Mouse (Mus musculus): ENCODE data around the gene Arhgap33. TPM values are rescaled to one million over a fixed set of nuclear protein-coding genes. Genes with fewer than 3 reads are reported as not detected.

Gene Arhgap33
- polyA plus RNA-seq, 1 experiment from 2014 or later: 11.5 TPM

DNA sequence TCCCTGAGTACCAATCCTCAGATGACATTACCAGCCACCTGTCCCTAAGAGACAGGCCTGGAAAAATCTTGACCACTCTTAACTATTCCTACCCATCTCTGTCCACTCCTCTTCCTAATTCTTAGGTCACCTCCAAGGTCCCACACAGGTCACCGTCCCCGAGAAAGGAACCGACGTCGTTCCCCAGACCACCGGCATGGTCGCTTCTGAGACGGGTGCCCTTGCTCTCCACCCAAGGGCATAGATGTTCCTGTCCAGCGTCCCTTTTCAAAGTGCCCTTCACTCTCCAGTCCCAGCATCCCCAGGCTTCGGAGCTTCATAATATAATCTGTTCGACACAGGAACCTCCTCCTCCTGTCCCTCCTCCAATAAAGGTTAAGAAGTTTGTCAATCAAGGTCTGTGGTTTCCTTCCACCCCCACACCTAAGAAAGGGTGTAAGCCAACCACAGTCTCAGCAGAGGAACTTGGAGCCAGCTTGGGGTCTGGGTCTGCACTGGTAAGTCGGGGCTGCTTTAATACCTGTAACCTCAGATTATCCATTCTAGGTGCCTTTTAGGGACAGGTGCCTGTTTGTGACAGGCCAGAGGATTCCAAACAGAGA is 30.2 kb upstream of the Arhgap33 start, which contains the start of gene Igflr1:
TSS of gene Igflr1 (plus strand) at position 458 of the 602 bp plus-strand sequence.
- Histone ChIP-seq H3K4me3 (ENCODE audit: low read depth, low read length) (no peak within 1 kb of the TSS), H3K4me1 (ENCODE audit: control insufficient read depth, insufficient read depth, low read length) (no peaks in the 10 kb centered on the region), H3K9me3 (replicated peaks; ENCODE audit: control insufficient read depth, low read length) (no peaks in the 10 kb centered on the region), H3K4me2 (ENCODE audit: low read depth, low read length) (no peak within 1 kb of the TSS), H3K9ac (replicated peaks; ENCODE audit: low read length) (no peak within 1 kb of the TSS), H3K27ac (replicated peaks; ENCODE audit: low read depth, low read length) (no peak within 1 kb of the TSS), H3K36me3 (replicated peaks; ENCODE audit: control insufficient read depth, insufficient read depth, low read depth, low read length) (peaks cover 5% of the 10 kb centered on the region), H3K27me3 (ENCODE audit: control insufficient read depth, insufficient read depth, low read length) (no peaks in the 10 kb centered on the region)
- no peak for DNase-seq (ENCODE audit: low spot score)
- 94% methylated on average over 12 of the region's 12 CpGs for WGBS
- no peak for ATAC-seq (replicated peaks; ENCODE audit: insufficient number of reproducible peaks, low FRiP score, low TSS enrichment, low read depth)

DNA sequence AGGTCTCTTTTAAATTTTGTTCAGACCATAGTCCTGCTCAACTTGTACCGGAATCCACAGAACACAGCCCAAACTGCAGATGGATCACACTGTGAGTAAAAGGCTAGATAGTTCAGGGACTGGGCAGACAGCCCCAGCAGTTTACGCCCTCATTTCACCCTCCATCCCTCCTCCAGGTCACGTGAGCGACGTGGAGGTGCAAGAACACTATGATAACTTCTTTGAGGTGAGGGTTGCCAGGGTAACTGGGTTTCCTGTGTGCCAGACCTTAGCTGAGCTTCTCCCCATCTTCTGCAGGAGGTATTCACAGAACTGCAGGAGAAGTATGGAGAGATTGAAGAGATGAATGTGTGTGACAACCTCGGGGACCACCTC is 29.0 kb upstream of the Arhgap33 start:
- peak overlapping the region; percentile 80; the same call in 1 of the 2 replicates for H3K27ac ChIP-seq (replicated peaks; ENCODE audit: low read depth, low read length)
- no peaks in the 10 kb centered on the region for H3K27me3 ChIP-seq (ENCODE audit: control insufficient read depth, insufficient read depth, low read length)
- peak overlapping the region; percentile 71 for H3K4me2 ChIP-seq (ENCODE audit: low read depth, low read length)
- DNase-seq (ENCODE audit: low spot score) (no peak), ATAC-seq (replicated peaks; ENCODE audit: insufficient number of reproducible peaks, low FRiP score, low TSS enrichment, low read depth) (no peak; the same call in 1 of the 2 replicates)
- H3K4me3 ChIP-seq (ENCODE audit: low read depth, low read length): peak overlapping the region; percentile 60
- H3K9me3 ChIP-seq (replicated peaks; ENCODE audit: control insufficient read depth, low read length): no peaks in the 10 kb centered on the region
- H3K4me1 ChIP-seq (ENCODE audit: control insufficient read depth, insufficient read depth, low read length): no peaks in the 10 kb centered on the region
- WGBS: 22% methylated on average over 6 of the region's 6 CpGs
- H3K9ac ChIP-seq (replicated peaks; ENCODE audit: low read length): peak overlapping the region; percentile 71
- peaks cover 1% of the 10 kb centered on the region for H3K36me3 ChIP-seq (replicated peaks; ENCODE audit: control insufficient read depth, insufficient read depth, low read depth, low read length)

DNA sequence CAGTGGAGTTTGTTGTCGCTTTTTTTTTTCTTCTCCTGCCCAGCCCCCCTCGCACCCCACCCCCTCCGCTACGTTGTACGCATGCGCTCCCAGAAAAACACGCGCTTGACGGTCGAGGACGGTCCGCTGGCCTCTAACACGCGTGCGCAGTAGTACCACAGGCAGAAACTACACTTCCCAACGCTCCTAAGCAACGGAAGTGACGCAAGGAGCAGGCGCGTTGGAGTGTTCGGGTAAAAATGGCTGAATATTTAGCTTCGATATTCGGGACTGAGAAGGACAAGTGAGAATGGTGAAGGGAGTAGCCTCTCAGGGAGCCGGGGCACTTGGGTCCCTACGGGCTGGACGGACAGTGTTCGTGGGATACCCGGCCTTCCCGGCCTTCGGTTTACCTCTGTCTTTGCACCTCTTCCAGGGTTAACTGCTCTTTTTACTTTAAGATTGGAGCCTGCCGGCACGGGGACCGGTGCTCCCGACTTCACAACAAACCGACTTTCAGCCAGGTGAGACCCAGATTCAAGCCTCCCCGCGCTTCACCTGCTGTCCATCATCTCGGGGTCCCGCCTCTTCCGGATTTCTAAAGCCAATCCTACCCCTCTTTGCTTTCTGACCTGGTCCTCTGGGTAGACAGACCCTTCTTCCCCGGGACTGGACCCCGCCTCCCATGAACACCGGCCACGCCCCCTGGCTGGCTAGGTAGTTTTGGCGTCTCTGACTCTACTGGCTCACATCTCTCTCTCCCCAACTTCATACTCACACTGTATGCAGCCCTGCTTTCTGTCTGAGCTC is 28.5 kb upstream of the Arhgap33 start, which contains the start of the genes U2af1l4, Gm49396 and Psenen:
TSS of gene U2af1l4 (plus strand) at position 185 of the 789 bp plus-strand sequence.
TSS of gene Gm49396 (plus strand) at position 228 of the 789 bp plus-strand sequence.
TSS of gene Psenen (minus strand) at position 511 of the 789 bp plus-strand sequence.
- ATAC-seq (replicated peaks; ENCODE audit: insufficient number of reproducible peaks, low FRiP score, low TSS enrichment, low read depth): peak; percentile 76
- WGBS: under 1% methylated on average over 45 of the region's 45 CpGs
- Histone ChIP-seq H3K9me3 (replicated peaks; ENCODE audit: control insufficient read depth, low read length) (no peaks in the 10 kb centered on the region), H3K4me1 (ENCODE audit: control insufficient read depth, insufficient read depth, low read length) (no peaks in the 10 kb centered on the region), H3K4me2 (ENCODE audit: low read depth, low read length) (peak within 1 kb of the TSS; percentile 71), H3K36me3 (replicated peaks; ENCODE audit: control insufficient read depth, insufficient read depth, low read depth, low read length) (no peaks in the 10 kb centered on the region), H3K9ac (replicated peaks; ENCODE audit: low read length) (peak within 1 kb of the TSS; percentile 71), H3K27me3 (ENCODE audit: control insufficient read depth, insufficient read depth, low read length) (no peaks in the 10 kb centered on the region), H3K27ac (replicated peaks; ENCODE audit: low read depth, low read length) (peak within 1 kb of the TSS; percentile 80), H3K4me3 (ENCODE audit: low read depth, low read length) (peak within 1 kb of the TSS; percentile 60)
- DNase-seq (ENCODE audit: low spot score): peak; percentile 99

DNA sequence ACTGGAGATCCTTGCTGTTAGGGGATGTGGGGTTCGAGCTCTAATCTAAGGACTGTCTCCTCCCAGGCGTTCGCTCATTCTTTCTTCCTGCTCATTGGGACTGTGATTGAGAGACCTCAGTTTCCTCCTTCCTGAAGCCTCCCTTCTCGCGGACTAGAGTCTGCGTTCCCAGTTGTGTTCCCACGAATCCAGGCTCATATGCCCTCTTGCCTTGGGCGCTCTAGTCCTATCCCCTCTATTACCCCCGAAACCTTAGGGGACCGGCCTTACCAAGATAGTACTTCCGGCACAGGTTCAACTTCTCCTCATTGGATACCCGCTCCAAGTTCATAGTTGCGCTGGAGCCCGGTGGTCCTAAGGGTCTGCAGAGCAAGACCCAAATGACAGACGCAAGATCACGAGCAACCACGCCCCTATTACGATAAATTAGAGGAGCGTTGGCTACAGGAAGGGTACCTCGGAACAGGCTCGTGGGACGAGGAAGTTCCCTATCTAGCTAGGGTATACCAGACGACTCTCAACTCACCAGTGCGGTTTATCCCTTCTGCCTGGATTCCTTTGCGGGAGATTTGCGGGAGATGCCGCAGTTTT is 27.8 kb upstream of the Arhgap33 start:
- H3K4me3 ChIP-seq (ENCODE audit: low read depth, low read length): peak overlapping the region; percentile 60
- peak overlapping the region; percentile 53 for H3K4me2 ChIP-seq (ENCODE audit: low read depth, low read length)
- no peak for ATAC-seq (replicated peaks; ENCODE audit: insufficient number of reproducible peaks, low FRiP score, low TSS enrichment, low read depth)
- no peaks in the 10 kb centered on the region for H3K36me3 ChIP-seq (replicated peaks; ENCODE audit: control insufficient read depth, insufficient read depth, low read depth, low read length)
- H3K4me1 ChIP-seq (ENCODE audit: control insufficient read depth, insufficient read depth, low read length): no peaks in the 10 kb centered on the region
- H3K27me3 ChIP-seq (ENCODE audit: control insufficient read depth, insufficient read depth, low read length): no peaks in the 10 kb centered on the region
- H3K9ac ChIP-seq (replicated peaks; ENCODE audit: low read length): peak overlapping the region; percentile 71
- 2% methylated on average over 27 of the region's 27 CpGs for WGBS
- no peak overlapping the region for H3K27ac ChIP-seq (replicated peaks; ENCODE audit: low read depth, low read length)
- no peak for DNase-seq (ENCODE audit: low spot score)
- no peaks in the 10 kb centered on the region for H3K9me3 ChIP-seq (replicated peaks; ENCODE audit: control insufficient read depth, low read length)

DNA sequence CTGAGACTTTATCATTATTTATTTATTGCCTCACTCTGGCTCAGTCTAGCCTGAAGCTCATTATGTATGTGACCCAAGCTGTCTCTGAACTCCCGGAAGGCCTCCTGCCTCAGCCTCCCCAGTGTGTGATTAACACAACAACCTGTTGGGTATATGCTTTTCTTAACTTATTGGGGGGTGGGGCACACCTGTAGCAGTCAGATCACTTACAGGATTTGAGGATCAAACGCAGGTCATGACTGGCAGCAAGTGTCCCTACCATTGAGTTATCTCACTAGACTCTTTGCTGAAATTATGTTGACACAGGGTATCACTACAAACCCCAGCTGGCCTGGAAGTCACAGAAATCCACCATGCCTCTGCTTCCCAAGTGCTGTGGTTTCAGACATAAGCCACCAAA is 25.4 kb upstream of the Arhgap33 start:
- H3K27ac ChIP-seq (replicated peaks; ENCODE audit: low read depth, low read length): no peak overlapping the region
- H3K36me3 ChIP-seq (replicated peaks; ENCODE audit: control insufficient read depth, insufficient read depth, low read depth, low read length): peaks cover 10% of the 10 kb centered on the region
- H3K4me2 ChIP-seq (ENCODE audit: low read depth, low read length): no peak overlapping the region
- H3K9ac ChIP-seq (replicated peaks; ENCODE audit: low read length): no peak overlapping the region
- H3K4me3 ChIP-seq (ENCODE audit: low read depth, low read length): no peak overlapping the region
- no peaks in the 10 kb centered on the region for H3K27me3 ChIP-seq (ENCODE audit: control insufficient read depth, insufficient read depth, low read length)
- ATAC-seq (replicated peaks; ENCODE audit: insufficient number of reproducible peaks, low FRiP score, low TSS enrichment, low read depth) (no peak), DNase-seq (ENCODE audit: low spot score) (no peak)
- H3K9me3 ChIP-seq (replicated peaks; ENCODE audit: control insufficient read depth, low read length): no peaks in the 10 kb centered on the region
- no peaks in the 10 kb centered on the region for H3K4me1 ChIP-seq (ENCODE audit: control insufficient read depth, insufficient read depth, low read length)
- 75% methylated on average over 2 of the region's 2 CpGs for WGBS

DNA sequence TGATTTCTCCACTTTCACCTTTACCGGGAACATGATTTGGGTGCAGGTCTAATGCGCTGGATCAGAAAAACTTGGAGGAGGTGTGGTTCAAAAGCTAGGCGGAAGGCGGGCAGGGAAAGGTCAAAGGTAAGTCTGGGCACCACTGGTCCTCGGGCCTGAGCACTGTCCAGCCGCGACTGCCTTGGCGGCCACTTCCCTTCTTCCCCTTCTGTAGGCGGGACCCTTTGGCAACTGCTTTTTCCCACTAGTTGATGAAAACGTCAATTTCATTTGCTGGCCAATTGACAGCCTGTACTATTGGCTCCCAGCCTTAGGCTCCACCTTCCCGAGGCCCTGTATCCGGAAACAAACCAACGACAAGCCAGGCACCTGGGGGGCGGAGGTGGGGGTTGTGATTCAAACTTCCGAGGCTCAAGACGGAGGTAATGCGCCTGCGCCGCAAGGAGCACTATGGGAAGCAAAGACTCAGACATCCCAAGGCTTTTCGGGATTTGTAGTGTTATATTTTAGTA is 24.6 kb upstream of the Arhgap33 start, which contains the start of gene Lin37:
TSS of gene Lin37 (minus strand) at position 396 of the 512 bp plus-strand sequence.
- WGBS: under 1% methylated on average over 20 of the region's 20 CpGs
- DNase-seq (ENCODE audit: low spot score) (peak; percentile 97), ATAC-seq (replicated peaks; ENCODE audit: insufficient number of reproducible peaks, low FRiP score, low TSS enrichment, low read depth) (peak; percentile 85)
- Histone ChIP-seq H3K27me3 (ENCODE audit: control insufficient read depth, insufficient read depth, low read length) (no peaks in the 10 kb centered on the region), H3K27ac (replicated peaks; ENCODE audit: low read depth, low read length) (no peak within 1 kb of the TSS), H3K4me1 (ENCODE audit: control insufficient read depth, insufficient read depth, low read length) (no peaks in the 10 kb centered on the region), H3K4me2 (ENCODE audit: low read depth, low read length) (peak within 1 kb of the TSS; percentile 88), H3K9ac (replicated peaks; ENCODE audit: low read length) (peak within 1 kb of the TSS; percentile 74), H3K9me3 (replicated peaks; ENCODE audit: control insufficient read depth, low read length) (no peaks in the 10 kb centered on the region), H3K36me3 (replicated peaks; ENCODE audit: control insufficient read depth, insufficient read depth, low read depth, low read length) (peaks cover 10% of the 10 kb centered on the region), H3K4me3 (ENCODE audit: low read depth, low read length) (peak within 1 kb of the TSS; percentile 62)

DNA sequence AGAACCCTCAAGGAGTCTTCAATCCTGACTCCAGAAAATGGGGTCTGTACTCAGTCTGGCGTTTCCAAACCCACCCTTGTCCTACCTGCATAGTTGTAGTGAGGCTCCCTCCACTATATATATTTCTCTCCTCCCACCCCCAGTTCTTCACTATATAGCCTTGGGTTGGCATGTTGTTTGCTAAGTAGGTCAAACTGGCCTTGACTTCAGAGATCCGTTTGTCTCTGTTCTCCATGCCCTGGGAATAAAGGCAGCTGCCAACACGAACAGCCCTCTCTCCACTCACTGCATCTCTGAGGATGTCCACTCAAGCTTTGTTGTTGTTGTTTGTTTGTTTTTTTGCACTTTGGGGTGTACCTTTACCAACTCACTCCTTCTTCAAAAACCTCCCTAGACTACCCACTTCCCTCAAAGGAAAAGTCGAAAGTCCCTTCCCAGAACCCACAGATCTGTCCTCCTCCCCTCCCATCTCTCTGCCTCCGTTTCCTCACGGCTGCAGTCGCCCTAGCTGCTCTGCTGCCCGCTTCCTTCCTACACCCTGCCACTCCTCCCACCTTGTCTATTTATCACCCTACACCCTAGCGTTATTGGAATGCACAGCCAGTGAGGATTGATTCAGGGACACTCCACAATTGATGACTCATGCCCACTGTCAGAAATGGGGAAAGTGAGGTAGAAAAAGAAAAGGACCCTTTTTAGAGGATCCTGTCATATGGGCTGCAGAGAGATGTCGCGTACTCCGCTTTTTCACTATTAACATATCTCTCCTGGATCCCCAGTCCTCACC is 24.0 kb upstream of the Arhgap33 start:
- no peak overlapping the region for H3K27ac ChIP-seq (replicated peaks; ENCODE audit: low read depth, low read length)
- WGBS: 15% methylated on average over 12 of the region's 12 CpGs
- H3K27me3 ChIP-seq (ENCODE audit: control insufficient read depth, insufficient read depth, low read length): no peaks in the 10 kb centered on the region
- ATAC-seq (replicated peaks; ENCODE audit: insufficient number of reproducible peaks, low FRiP score, low TSS enrichment, low read depth) (no peak), DNase-seq (ENCODE audit: low spot score) (no peak)
- no peaks in the 10 kb centered on the region for H3K9me3 ChIP-seq (replicated peaks; ENCODE audit: control insufficient read depth, low read length)
- peak overlapping the region; percentile 74 for H3K9ac ChIP-seq (replicated peaks; ENCODE audit: low read length)
- peak overlapping the region; percentile 88 for H3K4me2 ChIP-seq (ENCODE audit: low read depth, low read length)
- peak overlapping the region; percentile 62 for H3K4me3 ChIP-seq (ENCODE audit: low read depth, low read length)
- H3K4me1 ChIP-seq (ENCODE audit: control insufficient read depth, insufficient read depth, low read length): no peaks in the 10 kb centered on the region
- peaks cover 10% of the 10 kb centered on the region for H3K36me3 ChIP-seq (replicated peaks; ENCODE audit: control insufficient read depth, insufficient read depth, low read depth, low read length)

Measured in embryonic facial prominence, embryonic 11.5 days (tissue).